Comparison of ENCODE assay signal across 20 mouse cellular contexts in genomic region chr9:61225020-61225652, GRCm38 (mm10).
DNase-seq lines count a peak whose midpoint lies in the region; ATAC-seq and TF ChIP-seq lines count a peak whose summit lies in the region.
"Had no signal": no experiment of that assay in that cellular context is flagged by ENCODE, and none has a peak within 500 bp of the region (broad histone marks: within the 10 kb centered on the region; RNA-seq: fewer than 3 reads in every experiment).

No protein-coding gene starts in this region.

- DNase-seq in cerebellum, adult 11 months = peak; percentile 14
- DNase-seq in cerebellum, postnatal 4 days (ENCODE audit: low spot score in 2 of 2) = no peak
- peak; percentile 33 to 66 for DNase-seq in cerebellum, adult 2 months
- DNase-seq in induced T-regulatory cell, adult 2 months (ENCODE audit: low read depth) = peak; percentile 20
- DNase-seq in thymus, postnatal 14 days = peak; percentile 44
- no peak for DNase-seq in adrenal gland, adult (ENCODE audit: inconsistent age in 2 of 2, low spot score in 1 of 2)
- DNase-seq in gastrocnemius, adult 8-10 months (ENCODE audit: low spot score in 2 of 2) = no peak
- DNase-seq: adrenal gland, postnatal 36 days; gastrocnemius, postnatal 10 days; heart, postnatal 4 days; lung, postnatal 14 days had no signal

- no peak overlapping the region for H3K4me2 ChIP-seq in heart, embryonic 11.5 days
- H3K4me2 ChIP-seq: heart, embryonic 12.5 days; limb, embryonic 13.5 days; midbrain, embryonic 12.5 days; stomach, embryonic 15.5 days had no signal

- no peak for TF ChIP-seq CTCF in cerebellum, adult 2 months (IDR thresholded peaks at IDR 0.05; ENCODE audit: borderline replicate concordance, insufficient read depth, low read depth, low read length)

- H3K36me3 ChIP-seq in heart, embryonic 11.5 days (ENCODE audit: control insufficient read depth, insufficient read depth, low read length) = no peaks in the 10 kb centered on the region
- H3K36me3 ChIP-seq: embryonic facial prominence, embryonic 10.5 days; heart, embryonic 12.5 days; limb, embryonic 13.5 days; midbrain, embryonic 12.5 days; stomach, embryonic 15.5 days had no signal

- H3K27me3 ChIP-seq in cerebellum, adult 2 months (ENCODE audit: control insufficient read depth, insufficient read depth, low read length) = no peaks in the 10 kb centered on the region
- peaks cover 18% of the 10 kb centered on the region for H3K27me3 ChIP-seq in heart, embryonic 11.5 days (ENCODE audit: control insufficient read depth, insufficient read depth, low read length)
- H3K27me3 ChIP-seq: stomach, embryonic 15.5 days had no signal

- H3K4me3 ChIP-seq in cerebellum, adult 2 months (replicated peaks; ENCODE audit: insufficient read depth, low read depth, low read length) = no peak overlapping the region
- H3K4me3 ChIP-seq in heart, embryonic 11.5 days (ENCODE audit: low read depth, low read length) = no peak overlapping the region
- H3K4me3 ChIP-seq: embryonic facial prominence, embryonic 10.5 days; erythroblast, embryonic 14.5 days; heart, embryonic 12.5 days; limb, embryonic 13.5 days; midbrain, embryonic 12.5 days; stomach, embryonic 15.5 days had no signal

- no peak for ATAC-seq in heart, embryonic 11.5 days (replicated peaks; ENCODE audit: insufficient number of reproducible peaks, low FRiP score, low TSS enrichment)
- ATAC-seq: forebrain, embryonic 16.5 days had no signal

- WGBS in cerebellum, adult 2 months = 57% methylated on average over 4 of the region's 4 CpGs
- 75% methylated on average over 4 of the region's 4 CpGs for WGBS in heart, embryonic 11.5 days (ENCODE audit: insufficient replicate concordance)

- peaks cover 5% of the 10 kb centered on the region for H3K4me1 ChIP-seq in cerebellum, adult 2 months (ENCODE audit: control insufficient read depth, insufficient read depth, low read length)
- no peaks in the 10 kb centered on the region for H3K4me1 ChIP-seq in heart, embryonic 11.5 days (ENCODE audit: control insufficient read depth, insufficient read depth, low read length)
- H3K4me1 ChIP-seq: stomach, embryonic 15.5 days had no signal

- TF ChIP-seq POLR2A in cerebellum, adult 2 months (IDR thresholded peaks at IDR 0.05; ENCODE audit: borderline replicate concordance, insufficient read depth, low read length) = no peak

- no peak overlapping the region for H3K9ac ChIP-seq in heart, embryonic 11.5 days (ENCODE audit: low read depth, low read length)
- H3K9ac ChIP-seq: heart, embryonic 12.5 days; limb, embryonic 13.5 days; midbrain, embryonic 12.5 days; stomach, embryonic 15.5 days had no signal

- H3K9me3 ChIP-seq in heart, embryonic 11.5 days (replicated peaks; ENCODE audit: control insufficient read depth, low read length) = 0 out of 2 replicates have a peak, but pooled peaks cover 2% of the 10 kb centered on the region
- H3K9me3 ChIP-seq: embryonic facial prominence, embryonic 10.5 days; heart, embryonic 12.5 days; limb, embryonic 13.5 days; stomach, embryonic 15.5 days had no signal

- no peak overlapping the region for H3K27ac ChIP-seq in cerebellum, adult 2 months (ENCODE audit: insufficient read depth, low read length)
- H3K27ac ChIP-seq in heart, embryonic 11.5 days (ENCODE audit: low read depth, low read length) = no peak overlapping the region
- H3K27ac ChIP-seq: embryonic facial prominence, embryonic 10.5 days; kidney, postnatal 0 days; limb, embryonic 13.5 days; midbrain, embryonic 12.5 days; stomach, embryonic 15.5 days had no signal

Comparison
In these comparisons a context has a peak if more than half of its experiments do, and no peak if none do; other contexts are left out.
1. DNase-seq: peak in cerebellum, adult 11 months (single experiment), cerebellum, adult 2 months (2 of 2), induced T-regulatory cell, adult 2 months (single experiment) and thymus, postnatal 14 days (single experiment); none in cerebellum, postnatal 4 days (0 of 2), adrenal gland, adult (0 of 2) and gastrocnemius, adult 8-10 months (0 of 2).